Mouse (Mus musculus): ENCODE results near the gene Ints13. TPM values are rescaled to one million over a fixed set of nuclear protein-coding genes. Genes with fewer than 3 reads are reported as not detected.

Ints13 gene
- polyA plus RNA-seq, 1 experiment = 67.3 TPM

- TF ChIP-seq POLR2A (IDR thresholded peaks at IDR 0.05; ENCODE audit: borderline replicate concordance, insufficient read depth, low read length) = no peak
- no peak for TF ChIP-seq CTCF (IDR thresholded peaks at IDR 0.05; ENCODE audit: borderline replicate concordance, insufficient read depth, low read depth, low read length)
- WGBS = 82% methylated on average over 5 of the region's 5 CpGs
- H3K4me3 ChIP-seq (replicated peaks; ENCODE audit: insufficient read depth, low read depth, low read length) = no peak overlapping the region
- H3K4me1 ChIP-seq (ENCODE audit: control insufficient read depth, insufficient read depth, low read length) = no peaks in the 10 kb centered on the region
- no peak overlapping the region for H3K27ac ChIP-seq (ENCODE audit: insufficient read depth, low read length)
- H3K27me3 ChIP-seq (ENCODE audit: control insufficient read depth, insufficient read depth, low read length) = no peaks in the 10 kb centered on the region
- no peak for DNase-seq
Measured at GRCm38 (mm10) chr6:146521456-146522245, 56.0 kb downstream of the Ints13 start.

DNA sequence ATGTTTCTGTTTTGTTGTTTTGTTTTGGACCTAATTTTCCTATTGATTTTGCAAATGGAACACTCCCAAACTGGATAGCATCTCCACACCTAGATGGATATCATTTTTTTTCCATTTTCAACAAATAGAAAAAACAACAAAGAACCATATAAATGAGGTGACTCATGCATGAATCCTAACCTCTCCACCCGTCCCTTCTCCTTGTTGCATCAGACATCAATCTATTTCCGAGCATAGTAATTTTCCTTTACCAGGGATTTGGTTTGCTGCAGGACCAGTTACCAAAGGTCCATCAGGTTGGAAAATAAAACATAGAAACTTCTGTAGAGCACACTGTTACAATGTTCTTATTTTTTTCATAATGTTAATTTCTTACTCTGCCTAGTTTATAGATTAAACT, 58.6 kb downstream of the Ints13 start:
- Histone ChIP-seq H3K27me3 (ENCODE audit: control insufficient read depth, insufficient read depth, low read length) (no peaks in the 10 kb centered on the region), H3K27ac (ENCODE audit: insufficient read depth, low read length) (no peak overlapping the region), H3K4me3 (replicated peaks; ENCODE audit: insufficient read depth, low read depth, low read length) (no peak overlapping the region), H3K4me1 (ENCODE audit: control insufficient read depth, insufficient read depth, low read length) (no peaks in the 10 kb centered on the region)
- DNase-seq = no peak
- TF ChIP-seq CTCF (IDR thresholded peaks at IDR 0.05; ENCODE audit: borderline replicate concordance, insufficient read depth, low read depth, low read length) (no peak), POLR2A (IDR thresholded peaks at IDR 0.05; ENCODE audit: borderline replicate concordance, insufficient read depth, low read length) (no peak)
- WGBS = 78% methylated on average over 2 of the region's 2 CpGs

DNA sequence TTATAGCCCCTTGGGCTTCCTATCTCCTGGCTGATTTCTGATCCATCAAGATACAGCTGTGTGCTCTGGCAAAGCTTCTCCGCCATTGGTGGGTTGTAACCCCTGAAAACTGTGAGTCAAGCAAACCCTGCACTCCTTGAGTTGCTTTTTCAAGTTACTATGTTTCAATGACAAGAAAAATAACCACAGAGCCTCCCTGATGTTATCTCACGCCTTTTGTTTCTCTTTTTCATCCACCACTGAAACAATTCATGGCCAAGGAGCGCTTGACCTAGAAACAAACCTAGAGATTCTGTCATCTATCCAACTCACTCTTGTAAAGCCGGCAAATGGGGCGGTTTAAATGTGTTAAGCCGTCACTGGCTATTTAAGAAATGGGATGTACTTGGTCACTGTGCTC, 61.7 kb downstream of the Ints13 start:
- 71% methylated on average over 6 of the region's 6 CpGs for WGBS
- DNase-seq = no peak
- Histone ChIP-seq H3K27ac (ENCODE audit: insufficient read depth, low read length) (no peak overlapping the region), H3K27me3 (ENCODE audit: control insufficient read depth, insufficient read depth, low read length) (no peaks in the 10 kb centered on the region), H3K4me3 (replicated peaks; ENCODE audit: insufficient read depth, low read depth, low read length) (no peak overlapping the region), H3K4me1 (ENCODE audit: control insufficient read depth, insufficient read depth, low read length) (no peaks in the 10 kb centered on the region)
- no peak for TF ChIP-seq CTCF (IDR thresholded peaks at IDR 0.05; ENCODE audit: borderline replicate concordance, insufficient read depth, low read depth, low read length)
- TF ChIP-seq POLR2A (IDR thresholded peaks at IDR 0.05; ENCODE audit: borderline replicate concordance, insufficient read depth, low read length) = no peak

DNA sequence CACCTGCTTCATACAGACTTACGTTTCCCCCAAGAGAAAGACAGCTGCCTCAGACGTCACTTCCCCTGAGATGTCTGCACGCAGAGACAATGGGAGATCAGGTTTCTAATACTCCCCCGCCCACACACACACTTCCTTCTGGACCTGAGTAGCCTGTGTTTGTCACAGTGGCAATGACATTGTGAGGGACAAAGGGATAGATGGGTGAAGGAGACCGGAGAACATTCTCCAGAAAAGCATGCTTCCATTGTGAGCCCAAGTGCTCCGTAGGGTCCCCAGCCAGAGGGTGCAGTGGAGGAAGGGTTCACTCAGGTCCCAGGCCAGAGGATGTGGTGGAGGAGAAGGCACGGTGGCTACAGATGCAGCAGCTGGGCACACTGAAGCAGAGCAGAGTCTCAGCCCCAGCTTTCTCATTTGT, 63.1 kb downstream of the Ints13 start:
- 60% methylated on average over 7 of the region's 7 CpGs for WGBS
- H3K27me3 ChIP-seq (ENCODE audit: control insufficient read depth, insufficient read depth, low read length) = no peaks in the 10 kb centered on the region
- H3K4me1 ChIP-seq (ENCODE audit: control insufficient read depth, insufficient read depth, low read length) = no peaks in the 10 kb centered on the region
- H3K27ac ChIP-seq (ENCODE audit: insufficient read depth, low read length) = no peak overlapping the region
- no peak for DNase-seq
- no peak for TF ChIP-seq POLR2A (IDR thresholded peaks at IDR 0.05; ENCODE audit: borderline replicate concordance, insufficient read depth, low read length)
- TF ChIP-seq CTCF (IDR thresholded peaks at IDR 0.05; ENCODE audit: borderline replicate concordance, insufficient read depth, low read depth, low read length) = no peak
- H3K4me3 ChIP-seq (replicated peaks; ENCODE audit: insufficient read depth, low read depth, low read length) = no peak overlapping the region

DNA sequence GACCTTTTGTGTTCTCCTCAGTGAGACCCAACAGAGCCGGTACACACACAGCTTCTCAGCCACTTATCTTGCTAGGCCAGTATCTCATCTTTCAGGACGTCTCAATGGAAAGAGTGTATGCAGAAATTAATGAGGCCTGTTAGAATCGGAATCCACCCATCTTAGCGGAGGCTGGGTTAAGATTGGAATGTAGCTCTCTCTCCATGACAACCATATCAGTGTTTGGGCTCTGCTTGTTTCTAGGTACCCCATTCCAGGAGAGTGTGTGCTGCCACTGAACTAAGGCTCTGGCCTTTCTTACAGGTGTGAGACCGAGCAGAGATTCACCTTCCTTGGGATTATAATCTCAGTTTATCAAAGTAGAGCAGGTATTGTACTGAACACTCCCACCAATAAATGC, 63.7 kb downstream of the Ints13 start:
- Histone ChIP-seq H3K27ac (ENCODE audit: insufficient read depth, low read length) (no peak overlapping the region), H3K4me3 (replicated peaks; ENCODE audit: insufficient read depth, low read depth, low read length) (no peak overlapping the region), H3K27me3 (ENCODE audit: control insufficient read depth, insufficient read depth, low read length) (no peaks in the 10 kb centered on the region), H3K4me1 (ENCODE audit: control insufficient read depth, insufficient read depth, low read length) (no peaks in the 10 kb centered on the region)
- no peak for DNase-seq
- WGBS = 73% methylated on average over 5 of the region's 5 CpGs
- TF ChIP-seq POLR2A (IDR thresholded peaks at IDR 0.05; ENCODE audit: borderline replicate concordance, insufficient read depth, low read length) (no peak), CTCF (IDR thresholded peaks at IDR 0.05; ENCODE audit: borderline replicate concordance, insufficient read depth, low read depth, low read length) (no peak)

GRCm38 (mm10) chr6:146513384-146513783, 64.3 kb downstream of the Ints13 start:
- 63% methylated on average over 8 of the region's 8 CpGs for WGBS
- no peaks in the 10 kb centered on the region for H3K27me3 ChIP-seq (ENCODE audit: control insufficient read depth, insufficient read depth, low read length)
- DNase-seq = no peak
- no peak overlapping the region for H3K27ac ChIP-seq (ENCODE audit: insufficient read depth, low read length)
- H3K4me3 ChIP-seq (replicated peaks; ENCODE audit: insufficient read depth, low read depth, low read length) = no peak overlapping the region
- no peak for TF ChIP-seq CTCF (IDR thresholded peaks at IDR 0.05; ENCODE audit: borderline replicate concordance, insufficient read depth, low read depth, low read length)
- no peak for TF ChIP-seq POLR2A (IDR thresholded peaks at IDR 0.05; ENCODE audit: borderline replicate concordance, insufficient read depth, low read length)
- H3K4me1 ChIP-seq (ENCODE audit: control insufficient read depth, insufficient read depth, low read length) = no peaks in the 10 kb centered on the region

DNA sequence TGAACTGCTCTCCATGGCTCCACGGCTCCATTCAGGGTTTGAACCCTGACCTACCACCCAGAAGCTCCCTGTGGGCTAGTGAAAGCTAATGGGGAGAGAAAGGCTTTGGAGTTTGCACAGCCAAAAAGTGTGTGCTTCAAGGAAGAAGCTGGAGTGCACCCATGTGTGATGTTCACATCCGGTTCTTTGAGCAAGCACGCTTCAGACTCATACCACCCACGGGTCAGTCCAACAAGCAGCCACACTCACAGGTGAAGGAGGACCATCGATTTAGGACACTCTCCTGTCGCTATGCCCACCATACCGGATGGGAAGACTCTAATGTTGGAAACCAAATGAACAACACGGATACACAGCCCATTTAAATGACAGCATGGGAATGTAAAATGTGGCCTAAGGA, 66.1 kb downstream of the Ints13 start:
- no peaks in the 10 kb centered on the region for H3K4me1 ChIP-seq (ENCODE audit: control insufficient read depth, insufficient read depth, low read length)
- DNase-seq = no peak
- H3K4me3 ChIP-seq (replicated peaks; ENCODE audit: insufficient read depth, low read depth, low read length) = no peak overlapping the region
- no peak for TF ChIP-seq POLR2A (IDR thresholded peaks at IDR 0.05; ENCODE audit: borderline replicate concordance, insufficient read depth, low read length)
- no peak for TF ChIP-seq CTCF (IDR thresholded peaks at IDR 0.05; ENCODE audit: borderline replicate concordance, insufficient read depth, low read depth, low read length)
- 77% methylated on average over 8 of the region's 8 CpGs for WGBS
- H3K27ac ChIP-seq (ENCODE audit: insufficient read depth, low read length) = no peak overlapping the region
- no peaks in the 10 kb centered on the region for H3K27me3 ChIP-seq (ENCODE audit: control insufficient read depth, insufficient read depth, low read length)

DNA sequence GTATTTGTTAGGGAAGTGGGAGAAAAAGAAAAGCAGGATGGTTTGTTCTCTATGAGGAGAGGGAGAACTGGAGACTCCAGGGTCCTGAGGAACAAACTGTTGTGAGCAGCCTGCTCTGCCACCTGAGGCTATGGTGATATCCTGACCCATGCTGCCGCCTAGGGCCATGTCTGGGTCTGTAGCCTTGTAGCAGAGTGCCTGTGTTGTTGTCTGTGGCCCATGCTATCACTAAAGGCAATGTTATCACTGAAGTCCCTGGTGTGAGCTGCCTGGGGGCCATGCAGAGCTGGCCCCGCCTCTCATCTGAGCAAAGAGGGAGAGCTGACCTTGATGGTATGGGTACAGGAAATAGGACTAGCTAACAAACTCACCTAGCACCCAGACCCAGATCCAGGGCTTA, 67.7 kb downstream of the Ints13 start:
- Histone ChIP-seq H3K4me1 (ENCODE audit: control insufficient read depth, insufficient read depth, low read length) (no peaks in the 10 kb centered on the region; the same call in 1 of the 2 replicates), H3K27ac (ENCODE audit: insufficient read depth, low read length) (no peak overlapping the region), H3K4me3 (replicated peaks; ENCODE audit: insufficient read depth, low read depth, low read length) (no peak overlapping the region), H3K27me3 (ENCODE audit: control insufficient read depth, insufficient read depth, low read length) (no peaks in the 10 kb centered on the region)
- TF ChIP-seq CTCF (IDR thresholded peaks at IDR 0.05; ENCODE audit: borderline replicate concordance, insufficient read depth, low read depth, low read length) = no peak
- TF ChIP-seq POLR2A (IDR thresholded peaks at IDR 0.05; ENCODE audit: borderline replicate concordance, insufficient read depth, low read length) = no peak
- DNase-seq = no peak
- WGBS = 89% methylated on average over 2 of the region's 2 CpGs

All from cerebellum, adult 2 months (tissue).